In genomic region chr17:43395400-43396258, GRCm38 (mm10) we compare ENCODE assay signal across 14 mouse cellular contexts. TPM values are rescaled to one million over a fixed set of nuclear protein-coding genes. Genes with fewer than 3 reads are reported as not detected.
DNase-seq lines count a peak whose midpoint lies in the region; ATAC-seq and TF ChIP-seq lines count a peak whose summit lies in the region.
"Had no signal": no experiment of that assay in that cellular context is flagged by ENCODE, and none has a peak within 500 bp of the region (broad histone marks: within the 10 kb centered on the region; RNA-seq: fewer than 3 reads in every experiment).

No protein-coding gene starts in this region.

- H3K4me1 ChIP-seq in kidney, postnatal 0 days (replicated peaks; ENCODE audit: insufficient read depth, low read length) = peaks cover 19% of the 10 kb centered on the region
- H3K4me1 ChIP-seq in lung, embryonic 15.5 days = peaks cover 9% of the 10 kb centered on the region; the same call in 1 of the 2 replicates
- H3K4me1 ChIP-seq in stomach, postnatal 0 days (replicated peaks; ENCODE audit: control insufficient read depth, insufficient read depth) = no peaks in the 10 kb centered on the region

- H3K36me3 ChIP-seq in kidney, postnatal 0 days (ENCODE audit: insufficient read depth, low read length) = no peaks in the 10 kb centered on the region
- H3K36me3 ChIP-seq in lung, embryonic 15.5 days = no peaks in the 10 kb centered on the region
- no peaks in the 10 kb centered on the region for H3K36me3 ChIP-seq in stomach, postnatal 0 days (ENCODE audit: control insufficient read depth, insufficient read depth, low read length)
- H3K36me3 ChIP-seq: hindbrain, embryonic 13.5 days had no signal

- no peak for ATAC-seq in kidney, postnatal 0 days (replicated peaks; ENCODE audit: low FRiP score, low read depth)
- ATAC-seq in erythroid progenitor cell, adult 5-6 weeks (replicated peaks; ENCODE audit: low FRiP score, poor library complexity, severe bottlenecking) = peak; percentile 77
- ATAC-seq in lung, embryonic 15.5 days (ENCODE audit: borderline replicate concordance, extremely low read depth, low FRiP score, low TSS enrichment) = 0 out of 2 replicates have a peak, but pooled peaks have one; percentile 57
- peak; percentile 53; the same call in 1 of the 2 replicates for ATAC-seq in stomach, postnatal 0 days (ENCODE audit: low FRiP score, low TSS enrichment)
- ATAC-seq: intestine, postnatal 0 days had no signal

- WGBS in kidney, postnatal 0 days = 44% methylated on average over 12 of the region's 12 CpGs
- WGBS in lung, embryonic 15.5 days = 40% methylated on average over 12 of the region's 12 CpGs
- WGBS in stomach, postnatal 0 days = 40% methylated on average over 12 of the region's 12 CpGs

- no peak for TF ChIP-seq CTCF in kidney, postnatal 0 days (IDR thresholded peaks at IDR 0.05; ENCODE audit: low read depth)
- TF ChIP-seq CTCF in stomach, postnatal 0 days (IDR thresholded peaks at IDR 0.05; ENCODE audit: low read depth) = no peak

- H3K4me3 ChIP-seq in kidney, postnatal 0 days (replicated peaks; ENCODE audit: low read depth, low read length) = no peak overlapping the region
- H3K4me3 ChIP-seq in lung, embryonic 15.5 days = no peak overlapping the region
- no peak overlapping the region for H3K4me3 ChIP-seq in stomach, postnatal 0 days (ENCODE audit: low read depth, low read length)
- H3K4me3 ChIP-seq: hindbrain, embryonic 13.5 days had no signal

- TF ChIP-seq EP300 in stomach, postnatal 0 days (optimal IDR thresholded peaks at IDR 0.05) = no peak

- peak; percentile 67 for DNase-seq in kidney, postnatal 0 days (ENCODE audit: low spot score)
- DNase-seq in kidney, adult 11 months = no peak
- DNase-seq in stomach, postnatal 0 days (ENCODE audit: low spot score) = no peak
- no peak for DNase-seq in spleen, adult 12 weeks (ENCODE audit: low spot score)
- no peak for DNase-seq in layer of hippocampus, postnatal 10 days (ENCODE audit: low spot score in 2 of 2)
- DNase-seq: adrenal gland, postnatal 14 days; cerebellum, adult 11 months; gastrocnemius, postnatal 36 days had no signal

- no peak overlapping the region for H3K4me2 ChIP-seq in kidney, postnatal 0 days (ENCODE audit: low read length)
- no peak overlapping the region for H3K4me2 ChIP-seq in lung, embryonic 15.5 days
- H3K4me2 ChIP-seq in stomach, postnatal 0 days (replicated peaks; ENCODE audit: low read depth) = no peak overlapping the region
- H3K4me2 ChIP-seq: hindbrain, embryonic 13.5 days had no signal

- no peak overlapping the region for H3K27ac ChIP-seq in kidney, postnatal 0 days
- H3K27ac ChIP-seq in lung, embryonic 15.5 days = no peak overlapping the region
- H3K27ac ChIP-seq in stomach, postnatal 0 days (replicated peaks) = no peak overlapping the region
- H3K27ac ChIP-seq: hindbrain, embryonic 13.5 days; macrophage had no signal

- no peaks in the 10 kb centered on the region for H3K27me3 ChIP-seq in kidney, postnatal 0 days (ENCODE audit: insufficient read depth, low read length)
- no peaks in the 10 kb centered on the region for H3K27me3 ChIP-seq in lung, embryonic 15.5 days
- no peaks in the 10 kb centered on the region for H3K27me3 ChIP-seq in stomach, postnatal 0 days (ENCODE audit: control insufficient read depth, insufficient read depth, low read length)
- H3K27me3 ChIP-seq: hindbrain, embryonic 13.5 days had no signal

- H3K9ac ChIP-seq in kidney, postnatal 0 days (ENCODE audit: low read depth, low read length) = no peak overlapping the region
- no peak overlapping the region for H3K9ac ChIP-seq in lung, embryonic 15.5 days
- no peak overlapping the region for H3K9ac ChIP-seq in stomach, postnatal 0 days (ENCODE audit: low read length)
- H3K9ac ChIP-seq: hindbrain, embryonic 13.5 days had no signal

- no peaks in the 10 kb centered on the region for H3K9me3 ChIP-seq in kidney, postnatal 0 days (replicated peaks; ENCODE audit: low read length)
- H3K9me3 ChIP-seq in lung, embryonic 15.5 days = no peaks in the 10 kb centered on the region
- H3K9me3 ChIP-seq in stomach, postnatal 0 days (ENCODE audit: control insufficient read depth, low read length) = no peaks in the 10 kb centered on the region
- H3K9me3 ChIP-seq: hindbrain, embryonic 13.5 days had no signal

RNA-seq across cellular contexts. Expression of gene Adgrf5, which starts 35.4 kb away (rescaled TPM):
- polyA plus RNA-seq in kidney, postnatal 0 days (2015; fragmentation: Nextera tagmentation; extraction: Ambion mirVana) = 15.4 and 17.3 TPM in 2 replicates
- not detected in 2 replicates for total RNA-seq in erythroid progenitor cell, adult 5-6 weeks (2015; ENCODE audit: low replicate concordance)
- total RNA-seq in erythroid progenitor cell, adult 5-6 weeks (2017; ENCODE audit: low replicate concordance) = 0.39 and 1.4 TPM in 2 replicates
- polyA plus RNA-seq in lung, embryonic 15.5 days (2015; fragmentation: Nextera tagmentation; extraction: Ambion mirVana) = 19.0 and 25.0 TPM in 2 replicates
- 3.2 and 3.6 TPM in 2 replicates for polyA plus RNA-seq in stomach, postnatal 0 days (2015; fragmentation: Nextera tagmentation; extraction: Ambion mirVana)
- 10 to 100 TPM; 26.3 to 27.4 TPM for total RNA-seq in layer of hippocampus, postnatal 10 days (2021)
- total RNA-seq: MEL had no signal
